Mouse (Mus musculus) right cerebral cortex, adult 2 months (tissue): ENCODE data around the gene Cep89.

ENCODE experiments used
- DNase-seq, 2 experiments: peaks; one replicate each; pipeline ENCODE4 v3.0.0; 2021 to 2022; ENCODE audit warnings: low spot score in 2 of 2

Cep89 gene

DNA sequence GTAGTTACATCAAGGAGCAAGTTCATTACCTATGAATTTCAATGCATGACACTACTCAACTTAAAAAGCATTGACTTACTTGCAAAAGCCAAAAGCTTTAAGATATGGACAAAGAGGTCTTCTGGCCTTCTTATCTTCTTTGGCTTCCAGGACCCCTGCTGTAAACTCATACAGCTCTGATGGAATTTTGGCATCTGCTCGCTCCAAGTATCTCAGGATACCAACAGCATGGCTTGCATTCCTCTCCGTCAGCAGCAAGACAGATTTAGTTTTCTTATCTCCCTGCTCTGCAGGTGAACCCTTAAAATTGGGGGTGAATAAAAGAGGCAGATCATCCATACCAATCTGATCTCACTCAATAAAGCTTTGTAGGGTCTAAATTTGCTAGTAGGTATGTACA lies 88.3 kb downstream of the Cep89 start:
- no peak for DNase-seq

DNA sequence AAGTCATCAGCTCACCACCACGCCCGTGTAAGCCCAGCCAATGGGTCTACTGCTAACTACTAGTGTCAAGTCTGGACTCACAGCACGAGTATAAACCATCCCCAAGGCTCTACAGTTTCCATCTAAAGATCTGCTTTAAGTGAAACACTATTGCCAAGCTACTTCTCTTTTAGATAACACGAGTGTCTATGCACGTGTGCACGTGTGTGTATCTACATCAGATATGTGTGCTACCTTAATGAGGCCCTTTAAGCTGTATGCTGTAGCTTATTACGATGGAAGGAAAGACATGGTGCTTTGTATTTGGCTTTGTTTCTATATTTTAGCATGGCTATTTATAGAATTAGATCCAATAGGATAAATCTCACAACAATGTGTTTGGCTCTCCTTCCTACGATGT lies 89.7 kb downstream of the Cep89 start:
- DNase-seq: no peak
